Mouse (Mus musculus) heart, embryonic 14.5 days (tissue): ENCODE results near the gene Cdip1. TPM values are rescaled to one million over a fixed set of nuclear protein-coding genes. Genes with fewer than 3 reads are reported as not detected.

ENCODE experiments used
- ATAC-seq: fragments of 200-750 bp; cut with Nextera tagmentation; 2 replicates; pipeline ENCODE4 v1.8.0; 2017; ENCODE audit warnings: low read depth, moderate TSS enrichment; ENCODE audit not compliant: insufficient number of reproducible peaks, insufficient read depth, low FRiP score
- H3K27ac ChIP-seq, 2 experiments: fragments of 200-500 bp in 1 of 2; fragments of 300-500 bp in 1 of 2; sonication (generic) in 1 of 2; replicated peaks in 1 of 2; 2 replicates each; pipeline ENCODE4 v1.5.1; 2012 to 2014; ENCODE audit warnings: low read depth in 2 of 2, low read length in 2 of 2, control low read depth in 1 of 2, mild to moderate bottlenecking in 1 of 2, mixed read lengths in 1 of 2; ENCODE audit not compliant: control insufficient read depth in 1 of 2, insufficient read depth in 1 of 2
- H3K27me3 ChIP-seq: fragments of 300-500 bp; sonication (generic); 2 replicates; pipeline ENCODE4 v1.6.1; 2014; ENCODE audit warnings: mild to moderate bottlenecking, low read length, control low read depth; ENCODE audit not compliant: control insufficient read depth, insufficient read depth
- H3K36me3 ChIP-seq: fragments of 300-500 bp; sonication (generic); 2 replicates; pipeline ENCODE4 v1.6.1; 2014; ENCODE audit warnings: mild to moderate bottlenecking, control low read depth, low read length, mixed read lengths; ENCODE audit not compliant: control insufficient read depth, insufficient read depth
- H3K4me1 ChIP-seq, 2 experiments: fragments of 200-500 bp in 1 of 2; fragments of 300-500 bp in 1 of 2; sonication (generic) in 1 of 2; 2 replicates each; pipeline ENCODE4 v1.6.1; 2012 to 2014; ENCODE audit warnings: low read length in 2 of 2, control low read depth in 1 of 2, mixed read lengths in 1 of 2; ENCODE audit not compliant: control insufficient read depth in 2 of 2, insufficient read depth in 2 of 2
- H3K4me2 ChIP-seq: fragments of 300-500 bp; sonication (generic); 2 replicates; pipeline ENCODE4 v1.6.1; 2014; ENCODE audit warnings: mild to moderate bottlenecking, low read length
- H3K4me3 ChIP-seq, 2 experiments: fragments of 200-500 bp in 1 of 2; fragments of 300-500 bp in 1 of 2; sonication (generic) in 1 of 2; 2 replicates each; pipeline ENCODE4 v1.5.1; 2012 to 2014; ENCODE audit warnings: low read length in 2 of 2, mild to moderate bottlenecking in 2 of 2, control low read depth in 1 of 2, low read depth in 1 of 2, moderate library complexity in 1 of 2; ENCODE audit not compliant: control insufficient read depth in 1 of 2, insufficient read depth in 1 of 2
- H3K9ac ChIP-seq: fragments of 300-500 bp; sonication (generic); 2 replicates; pipeline ENCODE4 v1.6.1; 2014; ENCODE audit warnings: mild to moderate bottlenecking, low read length
- H3K9me3 ChIP-seq: fragments of 300-500 bp; sonication (generic); 2 replicates; pipeline ENCODE4 v1.6.1; 2016; ENCODE audit warnings: low read length, control low read depth; ENCODE audit not compliant: control insufficient read depth
- WGBS: fragments of 180-500 bp; shearing (Covaris S2); extraction: QIAGEN DNeasy Blood & Tissue Kit; methylation state at CpG from one replicate; pipeline ENCODE4 v1.1.7; 2014; 5-methylcytosine and 5-hydroxymethylcytosine counted together
- polyA plus RNA-seq: library from polyadenylated mRNA; unstranded; fragments of >200 nt; fragmentation: Nextera tagmentation; extraction: Ambion mirVana; gene quantifications from 2 replicates; pipeline ENCODE4 v1.2.1, GENCODE M21; 2014

The Cdip1 gene
- polyA plus RNA-seq, 1 experiment from 2014 or later: 121 TPM

- Histone ChIP-seq H3K9ac (no peak overlapping the region), H3K4me1 (peaks cover 31 to 79% of the 10 kb centered on the region in 2 experiments), H3K36me3 (peaks cover 23% of the 10 kb centered on the region), H3K4me2 (peak overlapping the region; percentile 40; the same call in 1 of the 2 replicates), H3K4me3 (no peak overlapping the region), H3K27me3 (no peaks in the 10 kb centered on the region), H3K9me3 (no peaks in the 10 kb centered on the region), H3K27ac (peak overlapping the region; percentile 90 to 94; a peak in 3 of 4 replicates)
- ATAC-seq: no peak
Observed at GRCm38 (mm10) chr16:4782515-4782914, 7.6 kb downstream of the Cdip1 start.

GRCm38 (mm10) chr16:4781524-4782196, 8.4 kb downstream of the Cdip1 start:
- Histone ChIP-seq H3K4me3 (peak overlapping the region in 1 of 2 experiments; percentile 2; a peak in 1 of 4 replicates), H3K27ac (peak overlapping the region; percentile 90 to 94)

GRCm38 (mm10) chr16:4778940-4779339, 11.2 kb downstream of the Cdip1 start:
- no peak overlapping the region for H3K27ac ChIP-seq
- peaks cover 18% of the 10 kb centered on the region for H3K36me3 ChIP-seq
- no peak overlapping the region for H3K4me2 ChIP-seq
- ATAC-seq: no peak
- peaks cover 22 to 59% of the 10 kb centered on the region in 2 experiments for H3K4me1 ChIP-seq
- no peaks in the 10 kb centered on the region for H3K27me3 ChIP-seq
- WGBS: 97% methylated on average over 4 of the region's 4 CpGs
- H3K9ac ChIP-seq: no peak overlapping the region
- no peak overlapping the region for H3K4me3 ChIP-seq
- H3K9me3 ChIP-seq: no peaks in the 10 kb centered on the region

More at GRCm38 (mm10) chr16:4781524-4782196, 8.4 kb downstream of the Cdip1 start:
- Histone ChIP-seq H3K9ac (peak overlapping the region; percentile 47), H3K27me3 (no peaks in the 10 kb centered on the region), H3K9me3 (no peaks in the 10 kb centered on the region), H3K36me3 (peaks cover 24% of the 10 kb centered on the region), H3K4me1 (peaks cover 28 to 76% of the 10 kb centered on the region in 2 experiments), H3K4me2 (peak overlapping the region; percentile 40)
- 18% methylated on average over 5 of the region's 5 CpGs for WGBS
- peak; percentile 44; the same call in 1 of the 2 replicates for ATAC-seq

DNA sequence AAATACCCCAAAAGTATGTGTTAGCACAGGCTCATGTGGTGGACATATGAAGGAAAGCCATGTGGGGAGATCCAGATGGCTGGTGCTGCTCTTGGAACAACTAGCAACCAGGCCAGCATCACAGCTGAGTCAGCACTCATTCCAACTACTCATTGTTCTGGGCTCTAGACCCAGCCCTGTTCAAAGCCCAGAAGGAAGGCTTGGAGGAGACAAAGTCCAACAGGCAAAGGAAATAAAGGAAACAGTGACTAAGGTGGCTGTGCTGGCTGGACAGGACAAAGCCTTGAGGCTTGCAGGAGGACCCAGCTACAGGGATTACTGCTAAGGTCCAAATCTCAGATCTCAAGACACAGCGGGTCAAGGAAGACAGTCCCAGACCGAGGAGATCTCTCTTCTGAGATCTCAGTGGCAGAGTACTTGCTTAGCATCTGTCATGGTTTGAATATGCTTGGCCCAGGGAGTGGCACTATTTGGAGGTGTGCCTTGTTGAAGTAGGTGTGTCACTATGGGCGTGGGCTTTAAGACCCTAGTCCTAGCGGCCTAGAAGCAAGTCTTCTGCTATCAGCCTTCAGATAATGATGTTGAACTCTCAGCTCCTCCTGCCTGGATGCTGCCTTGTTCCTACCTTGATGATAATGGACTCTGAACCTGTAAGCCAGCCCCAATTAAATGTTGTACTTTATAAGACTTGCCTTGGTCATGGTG, 12.0 kb downstream of the Cdip1 start:
- H3K4me2 ChIP-seq: no peak overlapping the region
- no peak overlapping the region; a peak in 1 of 4 replicates for H3K27ac ChIP-seq
- H3K4me3 ChIP-seq: no peak overlapping the region
- no peak overlapping the region for H3K9ac ChIP-seq
- 0 out of 2 replicates have a peak, but pooled peaks have one; percentile 4 for ATAC-seq
- H3K27me3 ChIP-seq: no peaks in the 10 kb centered on the region
- H3K36me3 ChIP-seq: peaks cover 16% of the 10 kb centered on the region; the same call in 1 of the 2 replicates
- WGBS: 79% methylated on average over 4 of the region's 4 CpGs
- H3K9me3 ChIP-seq: no peaks in the 10 kb centered on the region
- peaks cover 23 to 59% of the 10 kb centered on the region in 2 experiments for H3K4me1 ChIP-seq

DNA sequence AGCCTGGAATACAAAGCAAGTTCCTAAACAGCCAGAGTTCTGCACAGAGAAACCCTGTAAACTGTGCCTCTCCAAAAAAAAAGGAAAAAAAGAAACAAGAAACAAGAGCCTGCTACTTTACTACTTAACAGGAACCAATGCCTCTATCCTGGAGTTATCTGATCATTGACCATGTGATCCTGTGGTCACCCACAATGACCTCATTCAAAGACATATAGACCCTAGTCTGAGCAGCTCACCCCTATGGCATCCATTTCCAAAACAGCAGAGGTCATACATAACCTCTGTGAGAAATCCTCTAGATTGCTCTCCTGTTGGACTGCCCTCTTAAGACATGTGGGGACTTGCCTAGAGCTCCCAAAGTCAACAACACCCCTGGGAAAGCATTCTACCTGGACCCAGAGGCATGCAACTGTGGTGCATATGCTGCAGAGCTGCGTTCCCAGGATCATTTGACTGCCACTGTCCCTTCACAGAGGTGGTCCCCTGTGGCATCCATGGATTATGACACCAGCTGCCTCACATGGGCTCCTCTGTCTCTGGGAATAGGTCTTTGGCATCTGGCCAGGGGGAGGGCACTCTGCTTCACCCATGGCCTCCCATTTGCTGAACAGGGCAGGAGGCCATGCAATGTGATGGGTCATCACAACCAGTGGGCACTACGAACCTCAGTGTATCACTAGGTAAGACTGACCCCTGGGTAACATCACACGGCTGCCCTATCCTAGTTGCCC, 12.8 kb downstream of the Cdip1 start:
- H3K9me3 ChIP-seq: no peaks in the 10 kb centered on the region
- no peaks in the 10 kb centered on the region for H3K27me3 ChIP-seq
- H3K27ac ChIP-seq: 0 out of 4 replicates have a peak overlapping the region, but pooled peaks of 1 of the 2 experiments have one; percentile 14
- no peak overlapping the region for H3K9ac ChIP-seq
- peak; percentile 4; the same call in 1 of the 2 replicates for ATAC-seq
- peaks cover 21 to 55% of the 10 kb centered on the region in 2 experiments for H3K4me1 ChIP-seq
- no peak overlapping the region for H3K4me2 ChIP-seq
- H3K4me3 ChIP-seq: no peak overlapping the region
- 88% methylated on average over 3 of the region's 3 CpGs for WGBS
- H3K36me3 ChIP-seq: peaks cover 17% of the 10 kb centered on the region

GRCm38 (mm10) chr16:4773289-4773970, 16.7 kb downstream of the Cdip1 start:
- Histone ChIP-seq H3K36me3 (peaks cover 45% of the 10 kb centered on the region), H3K4me2 (peak overlapping the region; percentile 29; the same call in 1 of the 2 replicates), H3K27ac (peak overlapping the region; percentile 33 to 67), H3K9me3 (no peaks in the 10 kb centered on the region), H3K4me1 (peaks cover 11 to 37% of the 10 kb centered on the region in 2 experiments), H3K9ac (no peak overlapping the region), H3K4me3 (no peak overlapping the region), H3K27me3 (no peaks in the 10 kb centered on the region)
- 24% methylated on average over 1 of the region's 1 CpGs for WGBS
- no peak; the same call in 1 of the 2 replicates for ATAC-seq

DNA sequence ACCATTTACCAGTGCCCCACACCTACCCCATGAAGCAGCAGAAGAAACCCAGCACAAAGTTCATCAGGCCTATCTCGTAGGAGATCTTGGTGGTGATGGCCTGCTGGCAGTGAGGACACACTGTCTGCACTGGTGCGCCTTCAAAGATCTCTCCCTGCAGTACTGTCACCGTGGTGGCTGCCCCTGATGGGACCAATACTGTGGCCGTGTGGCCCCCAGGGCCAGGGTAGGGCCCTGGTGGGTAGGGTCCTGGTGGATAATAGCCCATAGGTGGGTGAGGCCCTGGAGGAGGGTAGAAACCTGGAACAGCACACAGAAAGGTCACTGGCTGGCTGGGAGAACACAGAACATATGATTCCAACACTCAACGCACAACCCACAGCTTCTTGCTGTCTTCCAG, 21.4 kb downstream of the Cdip1 start:
- no peaks in the 10 kb centered on the region for H3K9me3 ChIP-seq
- 96% methylated on average over 5 of the region's 5 CpGs for WGBS

More for the DNA sequence above, 21.4 kb downstream of the Cdip1 start:
- Histone ChIP-seq H3K4me1 (peaks cover 5 to 18% of the 10 kb centered on the region in 2 experiments), H3K36me3 (peaks cover 78% of the 10 kb centered on the region), H3K4me2 (no peak overlapping the region), H3K4me3 (no peak overlapping the region), H3K27ac (no peak overlapping the region), H3K27me3 (no peaks in the 10 kb centered on the region), H3K9ac (no peak overlapping the region)
- ATAC-seq: no peak
